ENCODE assay signal across 21 mouse cellular contexts in genomic region chr4:22153620-22154019, GRCm38 (mm10).
DNase-seq lines count a peak whose midpoint lies in the region; ATAC-seq and TF ChIP-seq lines count a peak whose summit lies in the region.
"Had no signal": no experiment of that assay in that cellular context is flagged by ENCODE, and none has a peak within 500 bp of the region (broad histone marks: within the 10 kb centered on the region; RNA-seq: fewer than 3 reads in every experiment).

No protein-coding gene starts in this region.

- no peak for TF ChIP-seq EP300 in CH12.LX (IDR thresholded peaks at IDR 0.05; ENCODE audit: low read length)

- TF ChIP-seq RAD21 in CH12.LX (IDR thresholded peaks at IDR 0.05; ENCODE audit: low read depth, low read length) = no peak

- H3K79me2 ChIP-seq in CH12.LX (replicated peaks; ENCODE audit: control insufficient read depth, extremely low read depth, insufficient read depth, poor library complexity, severe bottlenecking) = no peaks in the 10 kb centered on the region

- H3K4me1 ChIP-seq in forebrain, embryonic 14.5 days (ENCODE audit: control insufficient read depth, insufficient read depth, low read length) = no peaks in the 10 kb centered on the region
- H3K4me1 ChIP-seq in forebrain, embryonic 12.5 days = peaks cover 8% of the 10 kb centered on the region; the same call in 1 of the 2 replicates
- peaks cover 7 to 25% of the 10 kb centered on the region in 2 experiments; a peak in 3 of 4 replicates for H3K4me1 ChIP-seq in CH12.LX (ENCODE audit: control insufficient read depth in 1 of 2, insufficient read depth in 2 of 2)
- H3K4me1 ChIP-seq in midbrain, embryonic 15.5 days = peaks cover 23% of the 10 kb centered on the region

- H3K36me3 ChIP-seq in forebrain, embryonic 14.5 days (ENCODE audit: control insufficient read depth, insufficient read depth, low read length) = no peaks in the 10 kb centered on the region
- H3K36me3 ChIP-seq in forebrain, embryonic 12.5 days (replicated peaks) = no peaks in the 10 kb centered on the region
- no peaks in the 10 kb centered on the region for H3K36me3 ChIP-seq in CH12.LX (replicated peaks in 1 of 2; ENCODE audit: control insufficient read depth in 1 of 2, insufficient read depth in 1 of 2, low read length in 1 of 2)
- H3K36me3 ChIP-seq in midbrain, embryonic 15.5 days (replicated peaks) = no peaks in the 10 kb centered on the region
- H3K36me3 ChIP-seq: forebrain, embryonic 10.5 days; hindbrain, embryonic 12.5 days; hindbrain, embryonic 15.5 days had no signal

- no peak overlapping the region for H3K9ac ChIP-seq in forebrain, embryonic 14.5 days (ENCODE audit: low read length)
- H3K9ac ChIP-seq in forebrain, embryonic 12.5 days = no peak overlapping the region
- no peak overlapping the region for H3K9ac ChIP-seq in CH12.LX (ENCODE audit: insufficient read depth, low read depth)
- no peak overlapping the region for H3K9ac ChIP-seq in midbrain, embryonic 15.5 days
- H3K9ac ChIP-seq: forebrain, postnatal 0 days; hindbrain, embryonic 12.5 days; hindbrain, embryonic 15.5 days had no signal

- no peak overlapping the region for H3K4me3 ChIP-seq in forebrain, embryonic 14.5 days (ENCODE audit: low read depth, low read length)
- no peak overlapping the region for H3K4me3 ChIP-seq in forebrain, embryonic 12.5 days (replicated peaks)
- no peak overlapping the region for H3K4me3 ChIP-seq in CH12.LX (replicated peaks in 1 of 3; ENCODE audit: low read depth in 2 of 3, low read length in 2 of 3, poor library complexity in 1 of 3)
- H3K4me3 ChIP-seq in midbrain, embryonic 15.5 days = no peak overlapping the region
- H3K4me3 ChIP-seq: forebrain, embryonic 10.5 days; gastrocnemius, adult 2 months; hindbrain, embryonic 12.5 days; hindbrain, embryonic 15.5 days had no signal

- peak; percentile 34; the same call in 1 of the 2 replicates for ATAC-seq in forebrain, embryonic 14.5 days
- ATAC-seq in forebrain, embryonic 12.5 days (ENCODE audit: low FRiP score) = no peak
- peak; percentile 59 for ATAC-seq in midbrain, embryonic 15.5 days (replicated peaks)
- ATAC-seq: forebrain, postnatal 0 days; intestine, postnatal 0 days had no signal

- H3K27ac ChIP-seq in forebrain, embryonic 14.5 days (ENCODE audit: low read depth, low read length) = no peak overlapping the region
- H3K27ac ChIP-seq in forebrain, embryonic 12.5 days = no peak overlapping the region
- no peak overlapping the region for H3K27ac ChIP-seq in CH12.LX (ENCODE audit: insufficient read depth, low read depth)
- no peak overlapping the region for H3K27ac ChIP-seq in midbrain, embryonic 15.5 days
- H3K27ac ChIP-seq: forebrain, embryonic 10.5 days; gastrocnemius, adult 2 months; hindbrain, embryonic 12.5 days; hindbrain, embryonic 15.5 days had no signal

- WGBS in forebrain, embryonic 14.5 days = 71% methylated on average over 6 of the region's 6 CpGs
- WGBS in forebrain, embryonic 12.5 days = 78% methylated on average over 6 of the region's 6 CpGs
- WGBS in midbrain, embryonic 15.5 days = 50% methylated on average over 6 of the region's 6 CpGs

- no peaks in the 10 kb centered on the region for H3K27me3 ChIP-seq in forebrain, embryonic 14.5 days (replicated peaks; ENCODE audit: control insufficient read depth, insufficient read depth, low read length)
- peaks cover 4% of the 10 kb centered on the region; the same call in 1 of the 2 replicates for H3K27me3 ChIP-seq in forebrain, embryonic 12.5 days
- no peaks in the 10 kb centered on the region for H3K27me3 ChIP-seq in CH12.LX (replicated peaks)
- H3K27me3 ChIP-seq in midbrain, embryonic 15.5 days (replicated peaks) = no peaks in the 10 kb centered on the region
- H3K27me3 ChIP-seq: hindbrain, embryonic 15.5 days had no signal

- dilution Hi-C loops in CH12.LX (cut with MboI; ENCODE audit: extremely low pct_ligation_motif_present, extremely low pct_unique_long_range_greater_than_20kb, low sequenced_read_pairs) = no loop called here

- no peaks in the 10 kb centered on the region for H3K9me3 ChIP-seq in forebrain, embryonic 14.5 days (replicated peaks; ENCODE audit: control insufficient read depth, low read length)
- H3K9me3 ChIP-seq in forebrain, embryonic 12.5 days = no peaks in the 10 kb centered on the region
- no peaks in the 10 kb centered on the region for H3K9me3 ChIP-seq in CH12.LX (replicated peaks; ENCODE audit: low read length)
- H3K9me3 ChIP-seq in midbrain, embryonic 15.5 days = no peaks in the 10 kb centered on the region
- H3K9me3 ChIP-seq: forebrain, embryonic 10.5 days; hindbrain, embryonic 12.5 days; hindbrain, embryonic 15.5 days had no signal

- TF ChIP-seq POLR2A in CH12.LX (IDR thresholded peaks at IDR 0.05; ENCODE audit: low read depth, low read length) = no peak

- TF ChIP-seq CTCF in CH12.LX (conservative IDR thresholded peaks at IDR 0.05 in 1 of 2, IDR thresholded peaks at IDR 0.05 in 1 of 2; ENCODE audit: low read depth in 2 of 2, low read length in 2 of 2) = no peak

- H3K4me2 ChIP-seq in forebrain, embryonic 14.5 days (ENCODE audit: low read length) = no peak overlapping the region
- H3K4me2 ChIP-seq in forebrain, embryonic 12.5 days = no peak overlapping the region
- H3K4me2 ChIP-seq in CH12.LX (ENCODE audit: insufficient read depth, low read depth, poor library complexity, severe bottlenecking) = peak overlapping the region; percentile 55; the same call in 1 of the 2 replicates
- H3K4me2 ChIP-seq in midbrain, embryonic 15.5 days = no peak overlapping the region
- H3K4me2 ChIP-seq: heart, embryonic 11.5 days; hindbrain, embryonic 12.5 days; hindbrain, embryonic 15.5 days had no signal

- DNase-seq in forebrain, embryonic 14.5 days (ENCODE audit: low spot score) = no peak
- peak; percentile 5 for DNase-seq in CH12.LX (ENCODE audit: extremely low read depth)
- no peak for DNase-seq in cerebellum, adult 9-10 months
- no peak for DNase-seq in embryo, embryonic 10 days (ENCODE audit: low spot score)
- DNase-seq: adrenal gland, adult 8-10 months; adrenal gland, postnatal 25 days; B cell, adult 2 months; cerebellum, adult 18-20 months; cerebellum, adult 9-11 months; cerebellum, postnatal 25 days; forebrain, postnatal 0 days; gastrocnemius, adult 2 months; gastrocnemius, postnatal 14 days; heart, adult 11 months had no signal

- in situ Hi-C loops in CH12.LX (cut with MboI; ENCODE audit: low pct_ligation_motif_present, low pct_unique_long_range_greater_than_20kb, low sequenced_read_pairs) = no loop called here

TF ChIP-seq in CH12.LX, 34 proteins besides CTCF, POLR2A, EP300 and RAD21:
- TF ChIP-seq SMC3 (IDR thresholded peaks at IDR 0.05; ENCODE audit: low read depth, low read length) = no peak
- TF ChIP-seq MXI1 (IDR thresholded peaks at IDR 0.05; ENCODE audit: low read depth, low read length) = no peak
- TF ChIP-seq BHLHE40 (IDR thresholded peaks at IDR 0.05; ENCODE audit: low read depth, low read length) = no peak
- no peak for TF ChIP-seq UBTF (IDR thresholded peaks at IDR 0.05; ENCODE audit: low read depth, low read length)
- TF ChIP-seq TBP (conservative IDR thresholded peaks at IDR 0.05; ENCODE audit: low read depth, low read length) = no peak
- no peak for TF ChIP-seq GABPA (IDR thresholded peaks at IDR 0.05; ENCODE audit: insufficient replicate concordance, low read depth, low read length)
- no peak for TF ChIP-seq MAX (IDR thresholded peaks at IDR 0.05; ENCODE audit: low read length)
- TF ChIP-seq ZNF384 (IDR thresholded peaks at IDR 0.05; ENCODE audit: low read depth, low read length) = no peak
- no peak for TF ChIP-seq CHD1 (IDR thresholded peaks at IDR 0.05; ENCODE audit: low read depth, low read length)
- no peak for TF ChIP-seq ZMIZ1 (IDR thresholded peaks at IDR 0.05; ENCODE audit: low read depth, low read length)
- TF ChIP-seq KAT2A (IDR thresholded peaks at IDR 0.05; ENCODE audit: insufficient replicate concordance, low read length) = no peak
- TF ChIP-seq MAZ (IDR thresholded peaks at IDR 0.05; ENCODE audit: low read depth, low read length) = no peak
- no peak for TF ChIP-seq JUN (IDR thresholded peaks at IDR 0.05; ENCODE audit: insufficient read depth, low read depth, low read length)
- no peak for TF ChIP-seq NRF1 (IDR thresholded peaks at IDR 0.05; ENCODE audit: low read depth, low read length)
- no peak for TF ChIP-seq E2F4 (IDR thresholded peaks at IDR 0.05; ENCODE audit: insufficient replicate concordance, low read depth, low read length)
- no peak for TF ChIP-seq MEF2A (IDR thresholded peaks at IDR 0.05; ENCODE audit: borderline replicate concordance, low read depth, low read length)
- TF ChIP-seq ZKSCAN1 (IDR thresholded peaks at IDR 0.05; ENCODE audit: borderline replicate concordance, low read depth, low read length) = no peak
- no peak for TF ChIP-seq MAFK (IDR thresholded peaks at IDR 0.05; ENCODE audit: insufficient replicate concordance, low read length)
TF ChIP-seq in CH12.LX: peak in this region for 0.
